In genomic region chr9:24180926-24181325, GRCm38 (mm10) we compare ENCODE assay signal across 10 mouse cellular contexts.
"Had no signal": no experiment of that assay in that cellular context is flagged by ENCODE, and none has a peak within 500 bp of the region (broad histone marks: within the 10 kb centered on the region; RNA-seq: fewer than 3 reads in every experiment).

No protein-coding gene starts in this region.

- H3K36me3 ChIP-seq: kidney, embryonic 15.5 days; limb, embryonic 10.5 days; liver, embryonic 12.5 days; lung, embryonic 15.5 days; midbrain, embryonic 12.5 days had no signal

- H3K4me3 ChIP-seq: kidney, embryonic 15.5 days; left cerebral cortex, adult 2 months; limb, embryonic 10.5 days; liver, embryonic 12.5 days; lung, embryonic 15.5 days; midbrain, embryonic 12.5 days had no signal

- H3K9ac ChIP-seq: kidney, embryonic 15.5 days; liver, embryonic 12.5 days; lung, embryonic 15.5 days; midbrain, embryonic 12.5 days had no signal

- DNase-seq: kidney, postnatal 14 days; right cerebral cortex, postnatal 14 days; thymus, postnatal 36 days had no signal

- H3K27ac ChIP-seq: kidney, embryonic 15.5 days; left cerebral cortex, adult 2 months; limb, embryonic 10.5 days; liver, embryonic 12.5 days; lung, embryonic 15.5 days; midbrain, embryonic 12.5 days had no signal

- ATAC-seq: liver, embryonic 12.5 days; midbrain, embryonic 16.5 days had no signal

- H3K27me3 ChIP-seq: kidney, embryonic 15.5 days; liver, embryonic 12.5 days; lung, embryonic 15.5 days; midbrain, embryonic 12.5 days had no signal

- H3K4me1 ChIP-seq: kidney, embryonic 15.5 days; limb, embryonic 10.5 days; liver, embryonic 12.5 days; lung, embryonic 15.5 days; midbrain, embryonic 12.5 days had no signal

- H3K9me3 ChIP-seq: kidney, embryonic 15.5 days; limb, embryonic 10.5 days; liver, embryonic 12.5 days; lung, embryonic 15.5 days; midbrain, embryonic 12.5 days had no signal

- H3K4me2 ChIP-seq: kidney, embryonic 15.5 days; liver, embryonic 12.5 days; lung, embryonic 15.5 days; midbrain, embryonic 12.5 days had no signal
